Mouse (Mus musculus): ENCODE measurements around the gene Raver1. TPM values are rescaled to one million over a fixed set of nuclear protein-coding genes. Genes with fewer than 3 reads are reported as not detected.
A peak's percentile ranks its signal among the peaks of the same experiment; 100 is the strongest.

Gene Raver1
- polyA plus RNA-seq, 1 experiment from 2014 or later = 35.2 TPM

- no peaks in the 10 kb centered on the region for H3K9me3 ChIP-seq (ENCODE audit: control insufficient read depth, low read length)
- no peak overlapping the region for H3K9ac ChIP-seq
- no peaks in the 10 kb centered on the region for H3K27me3 ChIP-seq (ENCODE audit: control insufficient read depth, insufficient read depth, low read length)
- ATAC-seq (ENCODE audit: low FRiP score) (no peak), DNase-seq (ENCODE audit: low spot score) (no peak)
- peaks cover 9% of the 10 kb centered on the region for H3K36me3 ChIP-seq (replicated peaks; ENCODE audit: control insufficient read depth, insufficient read depth)
- no peak overlapping the region for H3K4me3 ChIP-seq (replicated peaks; ENCODE audit: low read length)
- no peak overlapping the region for H3K27ac ChIP-seq
- H3K4me2 ChIP-seq (replicated peaks) = no peak overlapping the region
- peaks cover 6% of the 10 kb centered on the region; the same call in 1 of the 2 replicates for H3K4me1 ChIP-seq (replicated peaks; ENCODE audit: control insufficient read depth, insufficient read depth, low read length)
- WGBS = 85% methylated on average over 12 of the region's 12 CpGs
Measured at GRCm38 (mm10) chr9:21132102-21132775, 40.4 kb upstream of the Raver1 start.

- H3K9me3 ChIP-seq (ENCODE audit: control insufficient read depth, low read length) = no peaks in the 10 kb centered on the region
- 7% methylated on average over 37 of the region's 37 CpGs for WGBS
- peak within 1 kb of the TSS; percentile 68 for H3K4me2 ChIP-seq (replicated peaks)
- peak within 1 kb of the TSS; percentile 60 for H3K9ac ChIP-seq
- peak; percentile 93 for DNase-seq (ENCODE audit: low spot score)
- peak; percentile 98 for ATAC-seq (ENCODE audit: low FRiP score)
- H3K4me3 ChIP-seq (replicated peaks; ENCODE audit: low read length) = peak within 1 kb of the TSS; percentile 61
- no peaks in the 10 kb centered on the region for H3K27me3 ChIP-seq (ENCODE audit: control insufficient read depth, insufficient read depth, low read length)
- H3K4me1 ChIP-seq (replicated peaks; ENCODE audit: control insufficient read depth, insufficient read depth, low read length) = peaks cover 6% of the 10 kb centered on the region; the same call in 1 of the 2 replicates
- peak within 1 kb of the TSS; percentile 73 for H3K27ac ChIP-seq
- H3K36me3 ChIP-seq (replicated peaks; ENCODE audit: control insufficient read depth, insufficient read depth) = peaks cover 18% of the 10 kb centered on the region
Measured at GRCm38 (mm10) chr9:21131059-21131956, 39.5 kb upstream of the Raver1 start, which contains the start of gene Tyk2. Tyk2 (minus strand) TSS chr9:21131243.

GRCm38 (mm10) chr9:21126259-21126627, 34.4 kb upstream of the Raver1 start:
- peaks cover 60% of the 10 kb centered on the region for H3K36me3 ChIP-seq (replicated peaks; ENCODE audit: control insufficient read depth, insufficient read depth)
- peaks cover 6% of the 10 kb centered on the region; the same call in 1 of the 2 replicates for H3K4me1 ChIP-seq (replicated peaks; ENCODE audit: control insufficient read depth, insufficient read depth, low read length)
- no peak overlapping the region for H3K9ac ChIP-seq
- H3K27ac ChIP-seq = no peak overlapping the region
- H3K4me2 ChIP-seq (replicated peaks) = no peak overlapping the region
- DNase-seq (ENCODE audit: low spot score) (no peak), ATAC-seq (ENCODE audit: low FRiP score) (no peak)
- 82% methylated on average over 2 of the region's 2 CpGs for WGBS
- H3K27me3 ChIP-seq (ENCODE audit: control insufficient read depth, insufficient read depth, low read length) = no peaks in the 10 kb centered on the region
- no peak overlapping the region for H3K4me3 ChIP-seq (replicated peaks; ENCODE audit: low read length)
- H3K9me3 ChIP-seq (ENCODE audit: control insufficient read depth, low read length) = no peaks in the 10 kb centered on the region

GRCm38 (mm10) chr9:21125502-21126258, 33.9 kb upstream of the Raver1 start:
- peaks cover 66% of the 10 kb centered on the region for H3K36me3 ChIP-seq (replicated peaks; ENCODE audit: control insufficient read depth, insufficient read depth)
- ATAC-seq (ENCODE audit: low FRiP score) = no peak
- no peaks in the 10 kb centered on the region for H3K27me3 ChIP-seq (ENCODE audit: control insufficient read depth, insufficient read depth, low read length)
- no peaks in the 10 kb centered on the region for H3K9me3 ChIP-seq (ENCODE audit: control insufficient read depth, low read length)
- H3K4me2 ChIP-seq (replicated peaks) = no peak overlapping the region
- DNase-seq (ENCODE audit: low spot score) = no peak
- no peak overlapping the region for H3K27ac ChIP-seq
- H3K4me1 ChIP-seq (replicated peaks; ENCODE audit: control insufficient read depth, insufficient read depth, low read length) = peaks cover 5% of the 10 kb centered on the region; the same call in 1 of the 2 replicates
- H3K4me3 ChIP-seq (replicated peaks; ENCODE audit: low read length) = no peak overlapping the region
- H3K9ac ChIP-seq = no peak overlapping the region
- 91% methylated on average over 9 of the region's 9 CpGs for WGBS

- no peaks in the 10 kb centered on the region for H3K27me3 ChIP-seq (ENCODE audit: control insufficient read depth, insufficient read depth, low read length)
- no peak overlapping the region for H3K9ac ChIP-seq
- H3K36me3 ChIP-seq (replicated peaks; ENCODE audit: control insufficient read depth, insufficient read depth) = peaks cover 74% of the 10 kb centered on the region
- H3K4me2 ChIP-seq (replicated peaks) = no peak overlapping the region
- H3K4me3 ChIP-seq (replicated peaks; ENCODE audit: low read length) = no peak overlapping the region
- 89% methylated on average over 5 of the region's 5 CpGs for WGBS
- DNase-seq (ENCODE audit: low spot score) (no peak), ATAC-seq (ENCODE audit: low FRiP score) (no peak)
- H3K27ac ChIP-seq = no peak overlapping the region
- no peaks in the 10 kb centered on the region for H3K4me1 ChIP-seq (replicated peaks; ENCODE audit: control insufficient read depth, insufficient read depth, low read length)
- no peaks in the 10 kb centered on the region for H3K9me3 ChIP-seq (ENCODE audit: control insufficient read depth, low read length)
Measured at GRCm38 (mm10) chr9:21124837-21125236, 33.0 kb upstream of the Raver1 start.

- ATAC-seq (ENCODE audit: low FRiP score) (no peak), DNase-seq (ENCODE audit: low spot score) (no peak)
- Histone ChIP-seq H3K27ac (no peak overlapping the region), H3K27me3 (ENCODE audit: control insufficient read depth, insufficient read depth, low read length) (no peaks in the 10 kb centered on the region), H3K36me3 (replicated peaks; ENCODE audit: control insufficient read depth, insufficient read depth) (peaks cover 59% of the 10 kb centered on the region), H3K4me1 (replicated peaks; ENCODE audit: control insufficient read depth, insufficient read depth, low read length) (no peaks in the 10 kb centered on the region), H3K4me2 (replicated peaks) (no peak overlapping the region), H3K9me3 (ENCODE audit: control insufficient read depth, low read length) (no peaks in the 10 kb centered on the region), H3K9ac (no peak overlapping the region), H3K4me3 (replicated peaks; ENCODE audit: low read length) (no peak overlapping the region)
- WGBS = 93% methylated on average over 16 of the region's 16 CpGs
Measured at GRCm38 (mm10) chr9:21121483-21121882, 29.7 kb upstream of the Raver1 start.

- H3K36me3 ChIP-seq (replicated peaks; ENCODE audit: control insufficient read depth, insufficient read depth) = peaks cover 27% of the 10 kb centered on the region
- H3K4me2 ChIP-seq (replicated peaks) = no peak overlapping the region
- H3K4me3 ChIP-seq (replicated peaks; ENCODE audit: low read length) = no peak overlapping the region
- no peaks in the 10 kb centered on the region for H3K9me3 ChIP-seq (ENCODE audit: control insufficient read depth, low read length)
- 77% methylated on average over 6 of the region's 6 CpGs for WGBS
- H3K9ac ChIP-seq = no peak overlapping the region
- H3K27me3 ChIP-seq (ENCODE audit: control insufficient read depth, insufficient read depth, low read length) = no peaks in the 10 kb centered on the region
- H3K27ac ChIP-seq = no peak overlapping the region
- no peaks in the 10 kb centered on the region for H3K4me1 ChIP-seq (replicated peaks; ENCODE audit: control insufficient read depth, insufficient read depth, low read length)
- DNase-seq (ENCODE audit: low spot score) = no peak
- ATAC-seq (ENCODE audit: low FRiP score) = no peak
Measured at GRCm38 (mm10) chr9:21117073-21117472, 25.3 kb upstream of the Raver1 start.

GRCm38 (mm10) chr9:21115105-21115504, 23.3 kb upstream of the Raver1 start:
- H3K4me3 ChIP-seq (replicated peaks; ENCODE audit: low read length) = no peak overlapping the region
- no peaks in the 10 kb centered on the region for H3K9me3 ChIP-seq (ENCODE audit: control insufficient read depth, low read length)
- no peak overlapping the region for H3K9ac ChIP-seq
- no peaks in the 10 kb centered on the region for H3K27me3 ChIP-seq (ENCODE audit: control insufficient read depth, insufficient read depth, low read length)
- DNase-seq (ENCODE audit: low spot score) (no peak), ATAC-seq (ENCODE audit: low FRiP score) (no peak)
- H3K4me2 ChIP-seq (replicated peaks) = no peak overlapping the region
- peaks cover 12% of the 10 kb centered on the region; the same call in 1 of the 2 replicates for H3K36me3 ChIP-seq (replicated peaks; ENCODE audit: control insufficient read depth, insufficient read depth)
- no peaks in the 10 kb centered on the region for H3K4me1 ChIP-seq (replicated peaks; ENCODE audit: control insufficient read depth, insufficient read depth, low read length)
- H3K27ac ChIP-seq = no peak overlapping the region
- WGBS = 92% methylated on average over 8 of the region's 8 CpGs

GRCm38 (mm10) chr9:21114190-21114589, 22.4 kb upstream of the Raver1 start:
- DNase-seq (ENCODE audit: low spot score) (no peak), ATAC-seq (ENCODE audit: low FRiP score) (no peak)
- H3K27ac ChIP-seq = no peak overlapping the region
- H3K36me3 ChIP-seq (replicated peaks; ENCODE audit: control insufficient read depth, insufficient read depth) = peaks cover 9% of the 10 kb centered on the region; the same call in 1 of the 2 replicates
- H3K4me1 ChIP-seq (replicated peaks; ENCODE audit: control insufficient read depth, insufficient read depth, low read length) = no peaks in the 10 kb centered on the region
- no peak overlapping the region for H3K4me2 ChIP-seq (replicated peaks)
- no peak overlapping the region for H3K9ac ChIP-seq
- no peaks in the 10 kb centered on the region for H3K27me3 ChIP-seq (ENCODE audit: control insufficient read depth, insufficient read depth, low read length)
- H3K4me3 ChIP-seq (replicated peaks; ENCODE audit: low read length) = no peak overlapping the region
- whole genome bisulfite sequencing = 89% methylated on average over 7 of the region's 7 CpGs
- no peaks in the 10 kb centered on the region for H3K9me3 ChIP-seq (ENCODE audit: control insufficient read depth, low read length)

Data from hindbrain, embryonic 14.5 days (tissue).